Mouse (Mus musculus) left cerebral cortex, adult 8-10 months (tissue): ENCODE measurements around the gene Zfp931. TPM values are rescaled to one million over a fixed set of nuclear protein-coding genes. Genes with fewer than 3 reads are reported as not detected.

Experiments
- total RNA-seq, 4 experiments: library from RNA; stranded (reverse); gene quantifications; 2 replicates each; pipeline ENCODE4 v1.2.4; 2022

The Zfp931 gene
- total RNA-seq, 4 experiments from 2014 or later: 24.2 to 26.1 (median 24.7) TPM

Other genes with a start within 250 kb of the Zfp931 start
- 100 to 1,000 TPM; 113 to 136 (median 124) TPM for gene Gm14325, start 238.1 kb downstream of the Zfp931 start, total RNA-seq
- 1 to 10 TPM; 5.2 to 8.9 (median 7.8) TPM for gene Gm14327, start 181.4 kb downstream of the Zfp931 start, total RNA-seq
- gene Zfp972, start 152.9 kb downstream of the Zfp931 start, total RNA-seq: 1 to 10 TPM in 3 of 4 experiments, under 1 TPM in 1; 0.98 to 1.9 (median 1.7) TPM
- 10 to 100 TPM; 42.3 to 69.7 (median 64.9) TPM for gene Gm14326, start 121.2 kb downstream of the Zfp931 start, total RNA-seq
- 10 to 100 TPM; 23.9 to 32.2 (median 29.6) TPM for gene Zfp971, start 55.2 kb downstream of the Zfp931 start, total RNA-seq
- gene Phactr3, start 40.5 kb upstream of the Zfp931 start, total RNA-seq: 100 to 1,000 TPM; 133 to 145 (median 140) TPM